Mouse (Mus musculus) ES-Bruce4 (cell line): ENCODE results near the gene Igf1. TPM values are rescaled to one million over a fixed set of nuclear protein-coding genes. Genes with fewer than 3 reads are reported as not detected.

Source experiments
- H3K27ac ChIP-seq: 2 replicates; pipeline ENCODE4 v1.5.1; 2012; ENCODE audit warnings: low read length, inconsistent platforms; ENCODE audit not compliant: insufficient read depth
- H3K27me3 ChIP-seq: 2 replicates; pipeline ENCODE4 v1.6.1; 2012; ENCODE audit warnings: mild to moderate bottlenecking, low read length, inconsistent platforms; ENCODE audit not compliant: control insufficient read depth, poor library complexity, insufficient read depth, severe bottlenecking
- H3K36me3 ChIP-seq: 2 replicates; pipeline ENCODE4 v1.6.1; 2012; ENCODE audit warnings: inconsistent platforms, mild to moderate bottlenecking, low read length, moderate library complexity; ENCODE audit not compliant: control insufficient read depth, poor library complexity, insufficient read depth, severe bottlenecking
- H3K4me1 ChIP-seq: one replicate; pipeline ENCODE4 v1.8.1; 2011; ENCODE audit warnings: low read length; ENCODE audit not compliant: control insufficient read depth, insufficient read depth
- H3K4me3 ChIP-seq: 2 replicates; pipeline ENCODE4 v1.5.1; 2011; ENCODE audit warnings: low read depth, mild to moderate bottlenecking, low read length
- H3K9ac ChIP-seq: 2 replicates; pipeline ENCODE4 v1.6.1; 2012; ENCODE audit warnings: low read depth, mild to moderate bottlenecking, inconsistent platforms; ENCODE audit not compliant: poor library complexity, severe bottlenecking
- H3K9me3 ChIP-seq: replicated peaks from 2 replicates; pipeline ENCODE4 v1.6.1; 2012; ENCODE audit warnings: mild to moderate bottlenecking, low read length, inconsistent platforms; ENCODE audit not compliant: control insufficient read depth, poor library complexity, insufficient read depth, severe bottlenecking
- CTCF ChIP-seq: IDR thresholded peaks from one replicate; pipeline ENCODE4 v1.8.1; 2011; ENCODE audit warnings: low read depth, low read length
- EP300 ChIP-seq: IDR thresholded peaks from 2 replicates; pipeline ENCODE4 v1.6.1; 2011; ENCODE audit warnings: low read depth, low read length; ENCODE audit not compliant: insufficient read depth
- POLR2A ChIP-seq: IDR thresholded peaks from one replicate; pipeline ENCODE4 v1.8.1; 2011; ENCODE audit warnings: low read length; ENCODE audit not compliant: insufficient read depth
- polyA plus RNA-seq: library from polyadenylated mRNA; stranded (reverse); fragments of >200 nt; gene quantifications from 2 replicates; pipeline ENCODE4 v1.2.4, GENCODE M21; 2011; ENCODE audit warnings: low read depth; ENCODE audit not compliant: missing spikeins, insufficient read depth, insufficient read length

Gene Igf1
- polyA plus RNA-seq, 1 experiment: 0.58 TPM

DNA sequence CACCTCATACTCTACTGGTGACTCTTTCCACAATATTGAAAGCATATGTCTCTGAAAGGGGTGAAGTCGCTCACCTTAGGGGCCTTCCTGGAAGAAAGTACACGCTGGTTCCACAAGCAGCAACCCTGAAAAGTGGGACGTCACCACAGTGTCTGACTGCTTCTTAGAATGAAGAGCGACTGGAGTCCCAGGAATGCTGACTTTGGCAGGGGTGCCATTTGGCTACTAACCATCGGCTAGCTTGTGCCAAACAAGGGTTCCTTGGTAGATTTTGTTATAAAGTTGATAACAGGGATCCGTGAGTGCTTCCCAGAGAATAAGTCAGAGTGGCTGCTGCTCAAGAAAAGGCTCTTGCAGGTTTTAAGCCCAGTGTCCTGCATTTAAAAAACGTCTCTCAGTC lies 4.8 kb downstream of the Igf1 start:
- no peaks in the 10 kb centered on the region for H3K4me1 ChIP-seq
- TF ChIP-seq EP300 (no peak), POLR2A (no peak), CTCF (no peak)
- no peaks in the 10 kb centered on the region; the same call in 1 of the 2 replicates for H3K27me3 ChIP-seq
- H3K27ac ChIP-seq: no peak overlapping the region
- no peak overlapping the region for H3K9ac ChIP-seq
- H3K36me3 ChIP-seq: no peaks in the 10 kb centered on the region
- H3K4me3 ChIP-seq: no peak overlapping the region
- no peaks in the 10 kb centered on the region for H3K9me3 ChIP-seq

DNA sequence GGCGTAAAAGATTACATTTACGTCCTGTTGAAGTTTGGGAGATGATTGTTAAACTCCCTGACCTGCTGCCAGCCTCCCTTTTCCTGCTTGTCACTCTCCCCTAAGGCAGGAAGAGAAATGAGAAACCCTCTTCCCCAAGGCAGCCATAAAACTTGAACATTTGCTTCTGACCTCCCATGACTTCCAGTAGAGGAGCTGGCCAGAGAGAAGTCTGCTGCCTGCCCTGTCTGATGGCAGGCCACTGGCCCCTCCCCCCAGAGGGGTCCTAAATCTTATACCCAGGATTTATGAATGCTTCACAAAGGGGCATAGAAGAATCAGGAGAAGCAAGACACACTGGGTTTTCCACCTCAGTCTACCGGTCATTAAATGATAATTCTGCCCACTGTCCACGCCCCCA lies 5.3 kb downstream of the Igf1 start:
- no peaks in the 10 kb centered on the region for H3K9me3 ChIP-seq
- TF ChIP-seq POLR2A: no peak
- TF ChIP-seq EP300: no peak
- no peak for TF ChIP-seq CTCF
- H3K4me1 ChIP-seq: no peaks in the 10 kb centered on the region
- no peak overlapping the region for H3K27ac ChIP-seq
- no peaks in the 10 kb centered on the region; the same call in 1 of the 2 replicates for H3K27me3 ChIP-seq
- H3K9ac ChIP-seq: no peak overlapping the region
- H3K36me3 ChIP-seq: no peaks in the 10 kb centered on the region
- no peak overlapping the region for H3K4me3 ChIP-seq

- H3K9me3 ChIP-seq: no peaks in the 10 kb centered on the region
- H3K27me3 ChIP-seq: no peaks in the 10 kb centered on the region
- H3K4me3 ChIP-seq: no peak overlapping the region
- H3K4me1 ChIP-seq: no peaks in the 10 kb centered on the region
- H3K36me3 ChIP-seq: no peaks in the 10 kb centered on the region
- no peak overlapping the region for H3K27ac ChIP-seq
- no peak overlapping the region for H3K9ac ChIP-seq
- TF ChIP-seq CTCF (no peak), EP300 (no peak), POLR2A (no peak)
Measured at GRCm38 (mm10) chr10:87865712-87866111, 7.6 kb downstream of the Igf1 start.

DNA sequence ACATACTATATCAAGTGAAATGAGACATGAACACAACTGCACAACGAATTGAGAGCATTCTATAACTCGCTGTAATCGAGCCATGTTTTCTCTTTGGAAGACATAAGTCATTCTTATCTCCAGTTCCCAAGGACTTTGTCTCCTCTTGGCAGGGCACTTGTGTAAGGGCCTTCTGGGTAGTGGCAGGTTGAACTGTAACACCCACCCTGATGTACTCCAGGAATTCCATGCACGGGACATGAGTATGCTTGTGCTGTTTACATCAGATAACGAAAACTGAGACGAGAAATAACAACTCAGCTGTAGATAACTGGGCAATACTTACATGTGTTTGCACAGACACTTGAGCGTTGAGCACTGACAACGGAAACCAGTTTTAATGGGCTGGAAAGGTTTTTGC lies 8.4 kb downstream of the Igf1 start:
- no peak overlapping the region for H3K27ac ChIP-seq
- no peaks in the 10 kb centered on the region for H3K4me1 ChIP-seq
- H3K27me3 ChIP-seq: no peaks in the 10 kb centered on the region
- H3K9ac ChIP-seq: no peak overlapping the region
- TF ChIP-seq EP300: no peak
- TF ChIP-seq CTCF: no peak
- no peak for TF ChIP-seq POLR2A
- no peak overlapping the region for H3K4me3 ChIP-seq
- no peaks in the 10 kb centered on the region for H3K9me3 ChIP-seq
- no peaks in the 10 kb centered on the region for H3K36me3 ChIP-seq

DNA sequence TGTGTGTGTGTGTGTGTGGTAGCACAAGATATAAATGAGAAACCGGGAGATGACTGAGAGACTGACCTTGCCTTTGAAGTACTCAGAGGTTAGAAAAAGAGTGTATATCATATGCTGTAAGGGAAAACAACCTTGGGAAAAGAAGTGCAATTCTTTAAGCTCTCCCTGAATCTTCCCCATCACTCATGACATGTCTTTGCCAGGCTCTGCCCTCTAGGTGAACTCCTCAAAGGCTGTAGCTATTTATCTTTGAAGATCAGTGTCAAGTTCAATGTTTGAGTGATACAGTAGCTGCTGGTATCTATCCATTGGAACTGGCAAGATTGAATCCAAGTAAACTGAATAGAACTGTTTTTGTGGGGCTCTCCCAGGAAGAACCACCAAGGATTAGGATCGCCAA lies 9.2 kb downstream of the Igf1 start:
- H3K9me3 ChIP-seq: no peaks in the 10 kb centered on the region
- no peaks in the 10 kb centered on the region for H3K4me1 ChIP-seq
- no peak overlapping the region for H3K4me3 ChIP-seq
- TF ChIP-seq CTCF (no peak), POLR2A (no peak), EP300 (no peak)
- no peak overlapping the region for H3K27ac ChIP-seq
- H3K27me3 ChIP-seq: no peaks in the 10 kb centered on the region
- no peaks in the 10 kb centered on the region for H3K36me3 ChIP-seq
- no peak overlapping the region for H3K9ac ChIP-seq

DNA sequence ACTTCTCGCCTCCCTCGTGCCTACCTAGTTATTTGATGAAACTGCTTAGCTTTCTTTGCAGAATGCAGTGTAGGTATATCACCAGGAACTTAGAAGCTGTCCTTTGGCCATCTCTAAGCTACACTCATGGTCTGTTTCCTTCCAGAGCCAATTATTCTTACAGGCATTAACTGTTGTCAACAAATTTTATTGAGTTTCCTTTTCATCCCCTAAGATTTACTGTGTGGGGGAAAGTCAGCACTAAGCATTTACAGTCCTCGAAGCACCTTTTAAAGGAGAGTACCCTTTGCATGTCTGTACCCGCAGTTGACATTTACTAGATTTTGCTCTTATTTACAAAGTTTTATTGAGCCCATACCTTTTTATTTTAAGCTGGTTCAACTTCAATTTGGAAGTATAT lies 9.6 kb downstream of the Igf1 start:
- no peak overlapping the region for H3K9ac ChIP-seq
- H3K27me3 ChIP-seq: no peaks in the 10 kb centered on the region
- TF ChIP-seq POLR2A (no peak), CTCF (no peak), EP300 (no peak)
- H3K27ac ChIP-seq: no peak overlapping the region
- H3K4me1 ChIP-seq: no peaks in the 10 kb centered on the region
- H3K9me3 ChIP-seq: no peaks in the 10 kb centered on the region
- H3K36me3 ChIP-seq: no peaks in the 10 kb centered on the region
- H3K4me3 ChIP-seq: no peak overlapping the region
